Mouse (Mus musculus) neural tube, embryonic 11.5 days (tissue): Measurements from ENCODE around the gene Ahsa1. TPM values are rescaled to one million over a fixed set of nuclear protein-coding genes. Genes with fewer than 3 reads are reported as not detected.
"Not testable (repeated sequence)": the region's sequence is repeated elsewhere in the genome, so short reads cannot be mapped to it uniquely, and the experiment has no call there.

Experiments used
- ATAC-seq: fragments of 200-750 bp; cut with Nextera tagmentation; 2 replicates; pipeline ENCODE4 v1.8.0; 2017; ENCODE audit warnings: moderate number of reproducible peaks, mild to moderate bottlenecking, moderate TSS enrichment, moderate library complexity; ENCODE audit not compliant: insufficient read depth, low FRiP score, low TSS enrichment
- DNase-seq: peaks from one replicate; pipeline ENCODE4 v3.0.0-alpha.2; 2015; ENCODE audit warnings: low spot score
- H3K27ac ChIP-seq: fragments of 300-500 bp; sonication (generic); 2 replicates; pipeline ENCODE4 v1.5.1; 2014; ENCODE audit warnings: low read depth, mild to moderate bottlenecking, low read length
- H3K27me3 ChIP-seq: fragments of 300-500 bp; sonication (generic); 2 replicates; pipeline ENCODE4 v1.6.1; 2014; ENCODE audit warnings: mild to moderate bottlenecking, low read length, mixed read lengths; ENCODE audit not compliant: control insufficient read depth, insufficient read depth
- H3K36me3 ChIP-seq: fragments of 300-500 bp; sonication (generic); 2 replicates; pipeline ENCODE4 v1.6.1; 2014; ENCODE audit warnings: mild to moderate bottlenecking, low read length, moderate library complexity, mixed read lengths; ENCODE audit not compliant: control insufficient read depth, insufficient read depth
- H3K4me1 ChIP-seq: fragments of 300-500 bp; sonication (generic); 2 replicates; pipeline ENCODE4 v1.6.1; 2014; ENCODE audit warnings: low read length, mixed read lengths; ENCODE audit not compliant: control insufficient read depth, insufficient read depth
- H3K4me2 ChIP-seq: fragments of 300-500 bp; sonication (generic); 2 replicates; pipeline ENCODE4 v1.6.1; 2014; ENCODE audit warnings: low read depth, mild to moderate bottlenecking, moderate library complexity
- H3K4me3 ChIP-seq: fragments of 300-500 bp; sonication (generic); 2 replicates; pipeline ENCODE4 v1.5.1; 2014; ENCODE audit warnings: low read depth, low read length
- H3K9ac ChIP-seq: fragments of 300-500 bp; sonication (generic); 2 replicates; pipeline ENCODE4 v1.6.1; 2014; ENCODE audit warnings: mild to moderate bottlenecking, low read length
- H3K9me3 ChIP-seq: fragments of 300-500 bp; sonication (generic); 2 replicates; pipeline ENCODE4 v1.6.1; 2016; ENCODE audit warnings: low read length; ENCODE audit not compliant: control insufficient read depth
- WGBS: fragments of 180-500 bp; shearing (Covaris S2); extraction: QIAGEN DNeasy Blood & Tissue Kit; methylation state at CpG from one replicate; pipeline ENCODE4 v1.1.7; 2014; 5-methylcytosine and 5-hydroxymethylcytosine counted together
- polyA plus RNA-seq: library from polyadenylated mRNA; unstranded; fragments of >200 nt; fragmentation: Nextera tagmentation; extraction: Ambion mirVana; gene quantifications from 2 replicates; pipeline ENCODE4 v1.2.1, GENCODE M21; 2014

Ahsa1 gene
- polyA plus RNA-seq, 1 experiment from 2014 or later = 233 TPM

DNA sequence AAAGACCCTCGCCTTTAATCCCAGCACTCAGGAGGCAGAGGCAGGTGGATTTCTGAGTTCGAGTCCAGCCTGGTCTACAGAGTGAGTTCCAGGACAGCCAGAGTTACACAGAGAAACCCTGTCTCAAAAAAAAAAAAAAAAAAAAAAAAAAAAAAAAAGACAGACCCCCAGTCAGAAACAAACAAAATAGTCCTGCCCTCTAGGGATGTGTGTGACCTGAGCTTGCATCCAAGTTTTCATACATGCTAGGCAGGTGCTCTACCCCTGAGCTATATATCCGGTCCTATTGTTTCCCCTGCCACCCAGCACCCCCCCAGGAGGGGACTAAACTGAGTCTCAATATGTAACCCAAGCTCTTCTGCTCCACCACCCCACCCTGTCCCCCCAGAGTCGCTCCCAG lies 11.0 kb downstream of the Ahsa1 start:
- not testable (repeated sequence) for H3K4me3 ChIP-seq, DNase-seq, H3K4me2 ChIP-seq, H3K9me3 ChIP-seq, ATAC-seq, H3K27ac ChIP-seq, H3K9ac ChIP-seq, H3K27me3 ChIP-seq, H3K4me1 ChIP-seq
- peaks cover 11% of the 10 kb centered on the region for H3K36me3 ChIP-seq
- WGBS = 92% methylated on average over 4 of the region's 4 CpGs

- Histone ChIP-seq H3K9ac (no peak overlapping the region), H3K9me3 (no peaks in the 10 kb centered on the region), H3K36me3 (peaks cover 11% of the 10 kb centered on the region), H3K27me3 (no peaks in the 10 kb centered on the region), H3K27ac (no peak overlapping the region), H3K4me1 (no peaks in the 10 kb centered on the region), H3K4me3 (no peak overlapping the region), H3K4me2 (no peak overlapping the region)
- no peak for ATAC-seq
- no peak for DNase-seq
- 25% methylated on average over 6 of the region's 6 CpGs for WGBS
Observed at GRCm38 (mm10) chr12:87278118-87278730, 11.9 kb downstream of the Ahsa1 start.

DNA sequence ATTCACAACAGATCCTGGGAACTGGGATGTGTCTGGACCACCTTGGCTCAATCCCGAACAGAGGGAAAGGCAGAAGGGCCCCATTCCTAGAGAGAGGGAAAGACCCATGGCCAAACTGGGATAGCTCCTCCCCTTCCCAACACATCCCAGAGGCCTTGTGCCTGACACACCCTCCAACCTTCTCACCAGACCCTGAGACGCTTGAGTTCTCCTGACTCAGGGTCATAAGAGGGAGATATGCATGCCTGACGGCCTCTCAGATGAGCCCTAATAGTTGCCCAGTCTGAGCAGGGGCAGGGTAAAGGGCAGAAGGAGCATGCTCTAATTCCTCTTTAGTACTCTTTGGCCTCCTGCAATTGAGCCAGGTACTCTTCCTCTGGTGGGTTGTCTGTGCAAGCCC lies 13.1 kb downstream of the Ahsa1 start:
- DNase-seq = no peak
- H3K27ac ChIP-seq = no peak overlapping the region
- H3K27me3 ChIP-seq = no peaks in the 10 kb centered on the region
- H3K9ac ChIP-seq = no peak overlapping the region
- H3K9me3 ChIP-seq = no peaks in the 10 kb centered on the region
- no peaks in the 10 kb centered on the region for H3K4me1 ChIP-seq
- no peak overlapping the region for H3K4me2 ChIP-seq
- H3K4me3 ChIP-seq = no peak overlapping the region
- peak; percentile 31; the same call in 1 of the 2 replicates for ATAC-seq
- H3K36me3 ChIP-seq = peaks cover 8% of the 10 kb centered on the region
- 57% methylated on average over 3 of the region's 3 CpGs for WGBS

- Histone ChIP-seq H3K4me3 (no peak overlapping the region), H3K9me3 (no peaks in the 10 kb centered on the region), H3K4me2 (no peak overlapping the region), H3K36me3 (peaks cover 3% of the 10 kb centered on the region), H3K9ac (no peak overlapping the region), H3K4me1 (no peaks in the 10 kb centered on the region), H3K27me3 (no peaks in the 10 kb centered on the region), H3K27ac (no peak overlapping the region)
- no peak for DNase-seq
- 40% methylated on average over 14 of the region's 14 CpGs for WGBS
- no peak for ATAC-seq
Observed at GRCm38 (mm10) chr12:87279879-87280278, 13.6 kb downstream of the Ahsa1 start.

DNA sequence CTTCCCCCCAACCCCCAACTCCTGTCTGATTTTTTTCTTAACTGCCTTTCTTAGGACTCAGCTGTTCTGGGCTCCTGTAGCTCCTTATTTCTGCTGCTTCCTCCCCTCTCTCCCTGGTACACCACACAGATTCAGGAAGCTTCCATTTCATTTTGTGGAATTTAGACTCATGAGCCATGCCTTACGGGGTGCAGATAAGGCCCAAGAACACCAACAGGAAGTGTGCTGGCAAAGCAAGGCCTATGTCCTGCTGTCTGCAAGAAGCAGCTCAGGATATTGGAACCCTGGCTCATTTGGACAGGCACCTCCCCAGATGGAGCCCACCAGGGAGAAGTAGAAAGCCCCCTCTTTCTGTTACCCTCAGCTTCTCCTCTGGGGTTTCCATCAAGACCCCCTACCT lies 15.5 kb downstream of the Ahsa1 start:
- Histone ChIP-seq H3K4me3 (no peak overlapping the region), H3K36me3 (no peaks in the 10 kb centered on the region), H3K4me2 (no peak overlapping the region), H3K9me3 (no peaks in the 10 kb centered on the region), H3K9ac (no peak overlapping the region), H3K27ac (no peak overlapping the region), H3K27me3 (no peaks in the 10 kb centered on the region), H3K4me1 (no peaks in the 10 kb centered on the region)
- DNase-seq (no peak), ATAC-seq (no peak)
- WGBS = 86% methylated on average over 1 of the region's 1 CpGs

GRCm38 (mm10) chr12:87282743-87283142 lies 16.5 kb downstream of the Ahsa1 start:
- Histone ChIP-seq H3K27ac (no peak overlapping the region), H3K9ac (no peak overlapping the region), H3K36me3 (no peaks in the 10 kb centered on the region), H3K27me3 (no peaks in the 10 kb centered on the region), H3K9me3 (no peaks in the 10 kb centered on the region), H3K4me3 (no peak overlapping the region), H3K4me1 (no peaks in the 10 kb centered on the region), H3K4me2 (no peak overlapping the region)
- WGBS = 87% methylated on average over 4 of the region's 4 CpGs
- DNase-seq = no peak
- ATAC-seq = no peak

- Histone ChIP-seq H3K36me3 (no peaks in the 10 kb centered on the region), H3K4me2 (no peak overlapping the region), H3K9ac (no peak overlapping the region), H3K9me3 (no peaks in the 10 kb centered on the region), H3K27ac (no peak overlapping the region), H3K4me3 (no peak overlapping the region), H3K27me3 (no peaks in the 10 kb centered on the region), H3K4me1 (no peaks in the 10 kb centered on the region)
- ATAC-seq (no peak), DNase-seq (no peak)
- WGBS = 72% methylated on average over 7 of the region's 7 CpGs
Observed at GRCm38 (mm10) chr12:87283706-87284105, 17.4 kb downstream of the Ahsa1 start.

DNA sequence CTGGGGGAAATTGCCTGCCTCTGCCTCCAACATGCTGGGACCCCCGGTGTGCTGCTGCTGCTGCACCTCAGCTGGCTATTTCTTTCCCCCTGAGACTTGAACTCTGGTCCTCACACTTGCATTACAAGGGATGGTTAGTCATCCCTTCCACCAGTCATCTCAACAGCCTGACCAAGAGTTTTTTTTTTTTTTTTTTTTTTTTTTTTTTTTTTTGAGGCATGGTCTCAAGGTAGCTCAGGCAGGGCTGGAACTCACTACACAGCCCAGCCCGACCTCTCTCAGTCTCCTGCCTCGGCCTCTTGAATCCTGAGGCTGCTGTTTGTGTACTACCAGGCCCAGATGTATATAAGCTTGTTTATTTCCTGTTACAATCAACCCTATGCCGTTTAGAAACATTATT lies 18.0 kb downstream of the Ahsa1 start:
- ATAC-seq (no peak), DNase-seq (no peak)
- no peak overlapping the region for H3K9ac ChIP-seq
- H3K27ac ChIP-seq = no peak overlapping the region
- H3K4me1 ChIP-seq = no peaks in the 10 kb centered on the region
- no peak overlapping the region for H3K4me3 ChIP-seq
- 78% methylated on average over 4 of the region's 4 CpGs for WGBS
- no peaks in the 10 kb centered on the region for H3K27me3 ChIP-seq
- H3K36me3 ChIP-seq = no peaks in the 10 kb centered on the region
- H3K9me3 ChIP-seq = no peaks in the 10 kb centered on the region
- no peak overlapping the region for H3K4me2 ChIP-seq

GRCm38 (mm10) chr12:87284726-87285125 lies 18.4 kb downstream of the Ahsa1 start:
- no peak for ATAC-seq

More at GRCm38 (mm10) chr12:87284726-87285125, 18.4 kb downstream of the Ahsa1 start:
- H3K9me3 ChIP-seq = no peaks in the 10 kb centered on the region
- no peak for DNase-seq
- no peaks in the 10 kb centered on the region for H3K4me1 ChIP-seq
- no peak overlapping the region for H3K4me2 ChIP-seq
- 84% methylated on average over 5 of the region's 5 CpGs for WGBS
- no peaks in the 10 kb centered on the region for H3K27me3 ChIP-seq
- H3K4me3 ChIP-seq = no peak overlapping the region
- H3K36me3 ChIP-seq = no peaks in the 10 kb centered on the region
- no peak overlapping the region for H3K9ac ChIP-seq
- H3K27ac ChIP-seq = no peak overlapping the region
